Mouse (Mus musculus) ES-Bruce4 (cell line): Measurements from ENCODE around the gene Gm1604a.
"Not testable (repeated sequence)": the region's sequence is repeated elsewhere in the genome, so short reads cannot be mapped to it uniquely, and the experiment has no call there.

Source experiments
- CTCF ChIP-seq: IDR thresholded peaks from one replicate; pipeline ENCODE4 v1.8.1; 2011; ENCODE audit warnings: low read depth, low read length
- EP300 ChIP-seq: IDR thresholded peaks from 2 replicates; pipeline ENCODE4 v1.6.1; 2011; ENCODE audit warnings: low read depth, low read length; ENCODE audit not compliant: insufficient read depth
- POLR2A ChIP-seq: IDR thresholded peaks from one replicate; pipeline ENCODE4 v1.8.1; 2011; ENCODE audit warnings: low read length; ENCODE audit not compliant: insufficient read depth

- not testable (repeated sequence) for TF ChIP-seq CTCF, POLR2A, EP300
Measured at GRCm38 (mm10) chr17:7111658-7112057, 86.3 kb downstream of the Gm1604a start.
